Mouse (Mus musculus) thymus, adult 18-20 months (tissue): Measurements from ENCODE around the gene Enpp1.
"Not testable (repeated sequence)": the region's sequence is repeated elsewhere in the genome, so short reads cannot be mapped to it uniquely, and the experiment has no call there.

Experiments
- DNase-seq, 2 experiments: peaks; one replicate each; pipeline ENCODE4 v3.0.0; 2022; ENCODE audit warnings: mixed read lengths in 2 of 2

The Enpp1 gene

GRCm38 (mm10) chr10:24636986-24637385 is 75.0 kb downstream of the Enpp1 start:
- no peak for DNase-seq

- peak; percentile 37 to 60 for DNase-seq
These were observed 76.1 kb downstream of the Enpp1 start for GRCm38 (mm10) chr10:24635884-24636283.

- DNase-seq = peak; percentile 34 to 50
These were observed 76.6 kb downstream of the Enpp1 start for GRCm38 (mm10) chr10:24635331-24635815.

GRCm38 (mm10) chr10:24634288-24634687 is 77.7 kb downstream of the Enpp1 start:
- DNase-seq = no peak

- DNase-seq = no peak
These were observed 80.8 kb downstream of the Enpp1 start for GRCm38 (mm10) chr10:24631122-24631521.

- DNase-seq = peak in 1 of 2 experiments; percentile 29
These were observed 81.4 kb downstream of the Enpp1 start for GRCm38 (mm10) chr10:24630469-24631081.

GRCm38 (mm10) chr10:24629086-24629720 is 82.8 kb downstream of the Enpp1 start:
- DNase-seq = no peak

GRCm38 (mm10) chr10:24628466-24628865 is 83.5 kb downstream of the Enpp1 start:
- DNase-seq = no peak

GRCm38 (mm10) chr10:24627262-24627661 is 84.7 kb downstream of the Enpp1 start:
- DNase-seq = no peak

- peak; percentile 59 to 65 for DNase-seq
These were observed 86.8 kb downstream of the Enpp1 start for GRCm38 (mm10) chr10:24625060-24625701.

- DNase-seq = peak in 1 of 2 experiments; percentile 46
These were observed 89.4 kb downstream of the Enpp1 start for GRCm38 (mm10) chr10:24622586-24622985.

- DNase-seq = no peak
These were observed 90.4 kb downstream of the Enpp1 start for GRCm38 (mm10) chr10:24621572-24621971.

GRCm38 (mm10) chr10:24616572-24616971 is 95.4 kb downstream of the Enpp1 start:
- not testable (repeated sequence) for DNase-seq

- DNase-seq = no peak
These were observed 96.2 kb downstream of the Enpp1 start for GRCm38 (mm10) chr10:24615799-24616198.

- no peak for DNase-seq
These were observed 97.2 kb downstream of the Enpp1 start for GRCm38 (mm10) chr10:24614726-24615125.

GRCm38 (mm10) chr10:24609766-24610165 is 102.2 kb downstream of the Enpp1 start:
- no peak for DNase-seq

GRCm38 (mm10) chr10:24609146-24609545 is 102.8 kb downstream of the Enpp1 start:
- no peak for DNase-seq

GRCm38 (mm10) chr10:24603727-24604126 is 108.2 kb downstream of the Enpp1 start:
- no peak for DNase-seq

GRCm38 (mm10) chr10:24603035-24603434 is 108.9 kb downstream of the Enpp1 start:
- DNase-seq = no peak

GRCm38 (mm10) chr10:24599802-24600201 is 112.2 kb downstream of the Enpp1 start:
- no peak for DNase-seq

- DNase-seq = no peak
These were observed 113.3 kb downstream of the Enpp1 start for GRCm38 (mm10) chr10:24598693-24599092.

GRCm38 (mm10) chr10:24597789-24598188 is 114.2 kb downstream of the Enpp1 start:
- DNase-seq = no peak

- no peak for DNase-seq
These were observed 115.1 kb downstream of the Enpp1 start for GRCm38 (mm10) chr10:24596869-24597339.
